Mouse (Mus musculus) cerebellum, adult 2 months (tissue): ENCODE measurements at regions not wholly inside any gene's neighbourhood (a gene's known extent, or its start where the extent isn't known, plus 50 kb on each side); places are given as distances from the start of the nearest gene placed in this dataset.
"Not testable (repeated sequence)": the region's sequence is repeated elsewhere in the genome, so short reads cannot be mapped to it uniquely, and the experiment has no call there.

Experiments
- DNase-seq, 2 experiments: peaks; one replicate each; pipeline ENCODE4 v3.0.0; 2021
- H3K27ac ChIP-seq: fragments of 200-500 bp; 2 replicates; pipeline ENCODE4 v1.5.1; 2012; ENCODE audit warnings: low read length, control low read depth, inconsistent platforms; ENCODE audit not compliant: insufficient read depth
- H3K27me3 ChIP-seq: fragments of 200-500 bp; 2 replicates; pipeline ENCODE4 v1.6.1; 2012; ENCODE audit warnings: inconsistent platforms, mild to moderate bottlenecking, low read length, moderate library complexity; ENCODE audit not compliant: control insufficient read depth, insufficient read depth
- H3K4me1 ChIP-seq: fragments of 200-500 bp; 2 replicates; pipeline ENCODE4 v1.6.1; 2011; ENCODE audit warnings: low read length; ENCODE audit not compliant: control insufficient read depth, insufficient read depth
- H3K4me3 ChIP-seq: fragments of 200-500 bp; replicated peaks from 2 replicates; pipeline ENCODE3; 2011; ENCODE audit warnings: mild to moderate bottlenecking, low read depth, low read length, control low read depth; ENCODE audit not compliant: insufficient read depth
- CTCF ChIP-seq: fragments of 200-500 bp; IDR thresholded peaks from 2 replicates; pipeline ENCODE4 v1.5.1; 2011; ENCODE audit warnings: low read depth, mild to moderate bottlenecking, control low read depth, low read length, moderate library complexity, borderline replicate concordance; ENCODE audit not compliant: insufficient read depth
- POLR2A ChIP-seq: fragments of 200-500 bp; IDR thresholded peaks from 2 replicates; pipeline ENCODE4 v1.6.1; 2011; ENCODE audit warnings: low read length, control low read depth, borderline replicate concordance; ENCODE audit not compliant: insufficient read depth
- WGBS: fragments of 180-500 bp; shearing (Covaris S2); methylation state at CpG from one replicate; pipeline ENCODE4 v1.1.7; 2018; 5-methylcytosine and 5-hydroxymethylcytosine counted together

DNA sequence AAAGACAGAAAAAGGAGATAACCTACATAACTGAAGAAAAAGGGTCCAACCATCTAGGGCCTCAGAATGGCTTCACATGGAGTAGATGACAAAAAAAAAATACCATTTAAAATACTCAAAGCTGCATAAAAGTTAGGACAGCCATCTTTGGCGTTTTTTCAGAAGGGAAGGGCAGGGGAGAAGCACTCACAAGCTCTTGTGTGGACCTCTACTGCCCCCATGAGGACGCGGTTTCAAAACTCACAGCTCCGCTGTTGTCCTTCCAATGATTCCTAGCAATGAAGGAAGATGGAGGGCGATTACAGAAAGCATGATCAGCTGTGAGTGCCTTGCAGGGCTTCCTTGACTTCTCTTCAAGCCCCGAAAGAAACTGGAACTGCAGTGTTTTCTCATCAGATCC, 140.8 kb upstream of the Olfr1324 start:
- TF ChIP-seq POLR2A, result no peak
- TF ChIP-seq CTCF, result no peak
- Histone ChIP-seq H3K4me1 (no peaks in the 10 kb centered on the region), H3K27me3 (no peaks in the 10 kb centered on the region), H3K27ac (no peak overlapping the region), H3K4me3 (no peak overlapping the region)
- 82% methylated on average over 6 of the region's 6 CpGs for WGBS
- peak in 1 of 2 experiments; percentile 64 for DNase-seq

DNA sequence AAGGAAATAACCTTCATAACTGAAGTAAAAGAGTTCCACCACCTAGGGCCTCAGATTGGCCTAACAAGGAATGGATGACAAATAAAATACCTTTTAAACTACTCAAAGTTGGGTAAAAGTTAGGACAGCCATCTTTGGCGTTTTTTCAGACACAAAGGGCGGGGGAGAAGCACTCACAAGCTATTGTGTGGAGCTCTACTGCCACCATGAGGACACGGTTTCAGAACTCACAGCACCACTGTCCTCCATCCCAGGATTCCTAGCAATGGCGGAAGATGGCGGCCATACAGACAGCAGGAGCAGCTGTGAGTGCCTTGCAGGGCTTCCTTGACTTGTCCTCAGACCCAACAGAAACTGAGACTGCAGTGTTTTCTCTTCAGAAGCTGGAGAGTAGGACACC, 138.0 kb upstream of the Olfr1324 start:
- peak in 1 of 2 experiments; percentile 86 for DNase-seq
- no peak overlapping the region for H3K4me3 ChIP-seq
- no peak for TF ChIP-seq CTCF
- no peak for TF ChIP-seq POLR2A
- H3K27me3 ChIP-seq, result no peaks in the 10 kb centered on the region
- H3K4me1 ChIP-seq, result no peaks in the 10 kb centered on the region
- no peak overlapping the region for H3K27ac ChIP-seq
- 84% methylated on average over 5 of the region's 5 CpGs for WGBS

DNA sequence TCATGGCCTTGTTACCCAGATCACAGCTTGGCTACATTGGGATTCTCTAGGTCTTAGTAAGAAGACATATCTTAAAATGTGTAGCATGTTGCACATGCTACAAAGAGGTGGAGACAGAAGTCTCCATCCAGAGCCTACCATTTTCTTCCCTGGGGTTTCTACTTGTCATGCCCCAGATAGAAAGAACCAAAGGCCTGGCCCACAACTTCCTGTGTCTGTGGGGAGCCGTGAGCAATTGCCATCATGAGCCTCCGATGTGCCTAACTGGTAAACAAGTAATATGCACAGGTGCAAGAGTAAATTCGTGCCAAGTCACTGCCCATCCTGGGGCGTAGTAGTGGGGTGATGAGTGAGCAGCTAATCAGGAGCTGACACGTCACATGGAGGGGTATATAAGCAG, 136.7 kb upstream of the Olfr1324 start:
- not testable (repeated sequence) for H3K4me3 ChIP-seq, DNase-seq, H3K27me3 ChIP-seq, H3K4me1 ChIP-seq, H3K27ac ChIP-seq
- 68% methylated on average over 5 of the region's 5 CpGs for WGBS

DNA sequence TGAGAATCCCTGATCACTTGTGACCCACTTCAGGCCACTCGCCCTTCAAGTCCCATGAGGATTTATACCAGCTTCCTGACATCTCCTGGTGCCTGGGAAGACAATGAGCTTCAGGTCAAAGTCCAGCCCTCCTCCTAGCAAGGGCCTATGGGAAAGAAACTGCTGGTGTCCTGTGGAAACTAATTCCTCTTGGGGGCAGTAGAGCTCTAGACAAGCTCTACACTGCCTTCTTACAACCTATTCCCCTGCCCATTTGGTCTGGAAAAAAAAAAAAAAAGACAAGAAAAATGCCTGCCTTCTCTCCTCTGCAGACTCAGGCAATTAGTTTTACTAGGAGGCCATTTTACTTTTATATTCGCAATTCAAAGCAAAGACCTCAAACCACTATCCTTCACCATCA, 132.6 kb upstream of the Olfr1324 start:
- Histone ChIP-seq H3K4me3 (no peak overlapping the region), H3K4me1 (no peaks in the 10 kb centered on the region), H3K27me3 (no peaks in the 10 kb centered on the region), H3K27ac (no peak overlapping the region)
- TF ChIP-seq CTCF, result no peak
- no peak for TF ChIP-seq POLR2A
- 81% methylated on average over 2 of the region's 2 CpGs for WGBS
- DNase-seq, result peak in 1 of 2 experiments; percentile 27

DNA sequence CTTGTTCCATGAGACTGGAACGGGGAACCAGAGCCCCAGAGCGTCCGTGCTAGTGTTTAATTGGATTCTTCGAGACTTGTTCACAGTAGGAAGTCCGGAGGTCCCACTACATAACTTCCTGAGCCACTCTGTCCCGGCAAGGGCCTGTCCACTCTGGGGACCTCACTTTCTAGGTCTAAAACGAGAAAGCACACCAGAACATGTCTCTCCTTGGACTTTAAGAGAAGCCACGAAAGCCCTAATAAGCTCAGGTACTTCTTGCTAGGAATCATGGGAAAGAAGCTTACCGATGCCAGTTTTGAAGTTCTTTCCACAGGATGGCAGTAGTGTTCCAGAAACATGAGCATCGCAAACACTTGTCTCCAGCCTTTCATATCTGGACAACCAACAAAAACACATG, 122.0 kb upstream of the Olfr1324 start:
- H3K27me3 ChIP-seq, result no peaks in the 10 kb centered on the region
- H3K27ac ChIP-seq, result no peak overlapping the region
- 84% methylated on average over 10 of the region's 10 CpGs for WGBS
- TF ChIP-seq POLR2A (no peak), CTCF (no peak)
- H3K4me3 ChIP-seq, result no peak overlapping the region
- peak in 1 of 2 experiments; percentile 53 for DNase-seq
- H3K4me1 ChIP-seq, result no peaks in the 10 kb centered on the region

DNA sequence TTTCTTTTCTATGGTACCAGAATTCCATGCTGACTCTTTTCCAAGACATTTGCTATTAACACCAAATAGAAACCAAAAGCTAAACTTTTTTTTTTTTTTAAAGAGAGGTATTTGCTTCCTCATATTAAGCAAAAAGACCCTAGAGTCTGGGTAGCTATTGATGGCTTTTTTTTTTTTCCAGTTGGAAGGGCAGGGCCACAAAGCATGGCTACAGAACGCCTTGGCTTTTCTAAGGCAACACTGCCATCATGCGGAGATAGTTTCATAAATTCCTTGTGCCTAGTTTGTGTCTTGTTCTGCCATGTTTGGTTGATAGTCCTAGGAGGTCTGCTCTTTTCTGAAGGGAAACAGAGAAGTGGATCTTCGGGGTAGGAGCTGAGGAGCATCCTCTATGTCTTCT, 121.4 kb upstream of the Olfr1324 start:
- peak in 1 of 2 experiments; percentile 67 for DNase-seq
- no peaks in the 10 kb centered on the region for H3K27me3 ChIP-seq
- H3K27ac ChIP-seq, result no peak overlapping the region
- H3K4me1 ChIP-seq, result no peaks in the 10 kb centered on the region
- no peak overlapping the region for H3K4me3 ChIP-seq
- TF ChIP-seq POLR2A, result no peak
- TF ChIP-seq CTCF, result no peak
- WGBS, result 74% methylated on average over 3 of the region's 3 CpGs

DNA sequence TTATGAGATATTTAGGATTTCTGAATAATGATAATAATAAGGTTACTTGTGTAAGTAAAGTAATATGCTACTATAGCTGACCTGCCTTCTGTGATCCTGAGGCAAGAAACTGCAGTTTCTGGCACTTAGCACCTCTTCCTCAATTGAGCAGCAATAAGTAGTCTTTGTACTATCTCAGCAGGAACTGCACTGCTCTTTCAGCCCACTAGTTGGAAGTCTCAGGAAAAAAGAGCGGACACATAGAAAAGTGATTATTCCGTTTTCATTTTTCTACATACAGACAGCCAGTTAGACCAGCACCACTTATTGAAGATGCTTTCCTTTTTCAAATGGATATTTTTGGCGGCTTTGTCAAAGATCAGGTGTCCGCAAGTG, 109.5 kb upstream of the Olfr1324 start:
- H3K4me1 ChIP-seq, H3K27me3 ChIP-seq, H3K27ac ChIP-seq, H3K4me3 ChIP-seq: not testable (repeated sequence)
- 25% methylated on average over 4 of the region's 4 CpGs for WGBS
- DNase-seq, result peak in 1 of 2 experiments; percentile 2

DNA sequence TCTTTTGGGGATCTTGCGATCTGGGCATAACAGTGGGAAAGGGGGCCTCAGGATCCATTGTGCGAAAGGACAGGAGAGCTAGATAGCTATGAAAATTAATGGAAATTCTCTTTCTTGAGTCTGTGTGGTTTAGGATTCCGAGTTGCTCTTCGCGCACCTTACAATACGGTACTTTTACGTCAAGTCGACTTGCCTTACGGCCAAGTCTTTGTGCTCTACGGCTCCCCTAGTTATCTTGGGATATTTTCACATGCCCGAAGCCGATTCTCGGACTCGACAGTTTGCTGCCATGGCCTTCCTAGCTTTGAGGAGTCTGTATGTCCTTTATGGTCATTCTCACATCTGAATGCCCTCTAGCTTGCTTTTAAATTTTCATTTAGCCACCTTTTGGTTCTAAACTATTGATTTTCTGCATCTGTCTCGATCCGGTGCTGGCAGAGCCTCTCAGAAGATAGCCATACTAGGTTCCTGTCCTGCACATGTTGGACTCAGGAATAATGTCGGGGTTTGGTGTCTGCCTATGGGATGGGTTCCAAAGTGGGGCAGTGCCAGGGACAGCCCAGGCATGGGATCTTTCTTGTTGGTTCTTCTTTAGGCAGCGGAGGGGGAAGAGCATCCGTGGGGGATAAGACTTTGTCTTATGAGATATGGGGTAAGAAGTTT, 109.0 kb upstream of the Olfr1324 start:
- peak; percentile 60 to 82 for DNase-seq
- TF ChIP-seq POLR2A (peak; percentile 21; the same call in 1 of the 2 replicates), CTCF (no peak)
- no peaks in the 10 kb centered on the region for H3K4me1 ChIP-seq
- WGBS, result 22% methylated on average over 19 of the region's 19 CpGs
- no peak overlapping the region for H3K27ac ChIP-seq
- no peaks in the 10 kb centered on the region for H3K27me3 ChIP-seq
- H3K4me3 ChIP-seq, result peak overlapping the region; percentile 58
